Mouse (Mus musculus): ENCODE results near the gene Prpsap2.

GRCm38 (mm10) chr11:61708928-61709327 is 53.0 kb downstream of the Prpsap2 start:
- TF ChIP-seq CTCF (IDR thresholded peaks at IDR 0.05; ENCODE audit: low read depth, low read length) = no peak
- no peak for TF ChIP-seq POLR2A (IDR thresholded peaks at IDR 0.05; ENCODE audit: extremely low read depth, insufficient read depth, low read length)
